Mouse (Mus musculus) heart, embryonic 16.5 days (tissue): ENCODE measurements around the gene Prss53. TPM values are rescaled to one million over a fixed set of nuclear protein-coding genes. Genes with fewer than 3 reads are reported as not detected.
"Not testable (repeated sequence)": the region's sequence is repeated elsewhere in the genome, so short reads cannot be mapped to it uniquely, and the experiment has no call there.

Experiments used
- ATAC-seq: fragments of 200-750 bp; cut with Nextera tagmentation; replicated peaks from 2 replicates; pipeline ENCODE4 v1.8.0; 2017; ENCODE audit warnings: moderate number of reproducible peaks; ENCODE audit not compliant: insufficient read depth, low FRiP score; ENCODE audit errors: extremely low read depth
- H3K27ac ChIP-seq: fragments of 300-500 bp; sonication (generic); 2 replicates; pipeline ENCODE4 v1.5.1; 2014; ENCODE audit warnings: mild to moderate bottlenecking, low read length, control low read depth, moderate library complexity
- H3K27me3 ChIP-seq: fragments of 300-500 bp; sonication (generic); 2 replicates; pipeline ENCODE4 v1.6.1; 2014; ENCODE audit warnings: low read length, mixed read lengths; ENCODE audit not compliant: control insufficient read depth, insufficient read depth
- H3K36me3 ChIP-seq: fragments of 300-500 bp; sonication (generic); 2 replicates; pipeline ENCODE4 v1.6.1; 2014; ENCODE audit not compliant: control insufficient read depth, insufficient read depth
- H3K4me1 ChIP-seq: fragments of 300-500 bp; sonication (generic); 2 replicates; pipeline ENCODE4 v1.6.1; 2014; ENCODE audit warnings: low read length, mixed read lengths; ENCODE audit not compliant: control insufficient read depth, insufficient read depth
- H3K4me2 ChIP-seq: fragments of 300-500 bp; sonication (generic); 2 replicates; pipeline ENCODE4 v1.6.1; 2014; ENCODE audit warnings: low read depth, mild to moderate bottlenecking, control low read depth, low read length
- H3K4me3 ChIP-seq: fragments of 300-500 bp; sonication (generic); 2 replicates; pipeline ENCODE4 v1.5.1; 2014; ENCODE audit warnings: mild to moderate bottlenecking, control low read depth, low read length
- H3K9ac ChIP-seq: fragments of 300-500 bp; sonication (generic); 2 replicates; pipeline ENCODE4 v1.6.1; 2014; ENCODE audit warnings: low read length, control low read depth
- H3K9me3 ChIP-seq: fragments of 300-500 bp; sonication (generic); replicated peaks from 2 replicates; pipeline ENCODE4 v1.6.1; 2016; ENCODE audit warnings: low read length; ENCODE audit not compliant: control insufficient read depth
- WGBS: fragments of 180-500 bp; shearing (Covaris S2); extraction: QIAGEN DNeasy Blood & Tissue Kit; methylation state at CpG from one replicate; pipeline ENCODE4 v1.1.7; 2014; 5-methylcytosine and 5-hydroxymethylcytosine counted together
- polyA plus RNA-seq: library from polyadenylated mRNA; unstranded; fragments of >200 nt; fragmentation: Nextera tagmentation; extraction: Ambion mirVana; gene quantifications from 2 replicates; pipeline ENCODE4 v1.2.1, GENCODE M21; 2015

Gene Prss53
- polyA plus RNA-seq, 1 experiment from 2014 or later: 1.8 TPM

- H3K4me1 ChIP-seq: peaks cover 6% of the 10 kb centered on the region
- H3K27me3 ChIP-seq: no peaks in the 10 kb centered on the region
- H3K36me3 ChIP-seq: peaks cover 20% of the 10 kb centered on the region
- H3K9me3 ChIP-seq: no peaks in the 10 kb centered on the region
- H3K27ac ChIP-seq: peak overlapping the region; percentile 85
- under 1% methylated on average over 40 of the region's 40 CpGs for WGBS
- H3K9ac ChIP-seq: peak overlapping the region; percentile 94
- peak; percentile 49 for ATAC-seq
- H3K4me2 ChIP-seq: peak overlapping the region; percentile 67
- H3K4me3 ChIP-seq: peak overlapping the region; percentile 81
Observed at GRCm38 (mm10) chr7:127842001-127842718, 48.6 kb downstream of the Prss53 start.

- WGBS: under 1% methylated on average over 45 of the region's 46 CpGs
- H3K4me2 ChIP-seq: peak overlapping the region; percentile 67
- H3K4me1 ChIP-seq: peaks cover 6% of the 10 kb centered on the region
- ATAC-seq: peak; percentile 90
- peaks cover 16% of the 10 kb centered on the region for H3K36me3 ChIP-seq
- H3K27me3 ChIP-seq: no peaks in the 10 kb centered on the region
- H3K27ac ChIP-seq: peak overlapping the region; percentile 85
- H3K4me3 ChIP-seq: peak overlapping the region; percentile 81
- H3K9me3 ChIP-seq: no peaks in the 10 kb centered on the region
- peak overlapping the region; percentile 94 for H3K9ac ChIP-seq
Observed at GRCm38 (mm10) chr7:127841340-127842000, 49.3 kb downstream of the Prss53 start.

GRCm38 (mm10) chr7:127840886-127841285 is 49.9 kb downstream of the Prss53 start:
- no peaks in the 10 kb centered on the region for H3K9me3 ChIP-seq
- H3K9ac ChIP-seq: peak overlapping the region; percentile 94
- H3K27ac ChIP-seq: peak overlapping the region; percentile 85
- no peaks in the 10 kb centered on the region for H3K27me3 ChIP-seq
- peak overlapping the region; percentile 67 for H3K4me2 ChIP-seq
- 4% methylated on average over 15 of the region's 15 CpGs for WGBS
- H3K4me1 ChIP-seq: peaks cover 6% of the 10 kb centered on the region
- peak overlapping the region; percentile 81 for H3K4me3 ChIP-seq
- peaks cover 16% of the 10 kb centered on the region for H3K36me3 ChIP-seq
- peak; percentile 9; the same call in 1 of the 2 replicates for ATAC-seq

DNA sequence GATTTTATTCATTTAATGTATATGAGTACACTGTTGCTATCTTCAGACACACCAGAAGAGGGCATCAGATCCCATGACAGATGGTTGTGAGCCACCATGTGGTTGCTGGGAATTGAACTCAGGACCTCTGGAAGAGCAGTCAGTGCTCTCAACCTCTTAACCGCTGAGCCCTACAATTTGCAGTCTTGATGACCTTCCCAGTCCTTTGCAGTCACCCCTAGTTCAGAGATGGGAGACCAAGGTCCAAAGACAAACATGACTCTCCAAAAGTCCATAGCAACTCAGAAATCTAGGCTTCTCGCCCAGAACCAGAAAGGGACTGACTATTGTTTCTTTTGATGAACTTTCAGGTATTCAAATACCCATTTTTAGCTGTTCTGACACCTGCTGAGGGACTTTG is 50.7 kb downstream of the Prss53 start:
- H3K9me3 ChIP-seq, H3K27me3 ChIP-seq, H3K9ac ChIP-seq, H3K4me2 ChIP-seq, H3K4me3 ChIP-seq, H3K4me1 ChIP-seq, H3K27ac ChIP-seq, ATAC-seq: not testable (repeated sequence)
- WGBS: 86% methylated on average over 2 of the region's 2 CpGs
- H3K36me3 ChIP-seq: peaks cover 16% of the 10 kb centered on the region

- not testable (repeated sequence) for ATAC-seq, H3K36me3 ChIP-seq, H3K4me2 ChIP-seq, H3K4me3 ChIP-seq, H3K27me3 ChIP-seq, H3K4me1 ChIP-seq, H3K9me3 ChIP-seq, H3K9ac ChIP-seq, H3K27ac ChIP-seq
- WGBS: 76% methylated on average over 4 of the region's 4 CpGs
Observed at GRCm38 (mm10) chr7:127837878-127838277, 52.9 kb downstream of the Prss53 start.

GRCm38 (mm10) chr7:127837473-127837872 is 53.3 kb downstream of the Prss53 start:
- no peak for ATAC-seq

More at GRCm38 (mm10) chr7:127837473-127837872, 53.3 kb downstream of the Prss53 start:
- Histone ChIP-seq H3K9me3 (no peaks in the 10 kb centered on the region), H3K36me3 (no peaks in the 10 kb centered on the region), H3K4me1 (peaks cover under 1% of the 10 kb centered on the region), H3K4me2 (no peak overlapping the region), H3K27ac (no peak overlapping the region), H3K4me3 (no peak overlapping the region), H3K27me3 (no peaks in the 10 kb centered on the region), H3K9ac (no peak overlapping the region)
- 88% methylated on average over 5 of the region's 5 CpGs for WGBS

Other genes with a start within 250 kb of the Prss53 start
- 36.9 and 37.5 TPM in 2 replicates for gene Bcl7c, start 182.0 kb downstream of the Prss53 start, polyA plus RNA-seq
- 6.2 and 6.6 TPM in 2 replicates for gene Ctf1, start 178.2 kb downstream of the Prss53 start, polyA plus RNA-seq
- 0.11 TPM in 2 replicates for gene Ctf2, start 158.8 kb downstream of the Prss53 start, polyA plus RNA-seq
- gene Fbxl19, start 146.4 kb downstream of the Prss53 start, polyA plus RNA-seq: 1.3 and 2.1 TPM in 2 replicates
- 20.3 and 21.4 TPM in 2 replicates for gene Orai3, start 121.2 kb downstream of the Prss53 start, polyA plus RNA-seq
- 10.3 and 12.3 TPM in 2 replicates for gene Setd1a, start 114.3 kb downstream of the Prss53 start, polyA plus RNA-seq
- not detected in 2 replicates for gene Gm49388, start 105.4 kb downstream of the Prss53 start, polyA plus RNA-seq
- 24.5 and 24.9 TPM in 2 replicates for gene Hsd3b7, start 90.4 kb downstream of the Prss53 start, polyA plus RNA-seq
- 50.3 and 53.7 TPM in 2 replicates for gene Stx4a, start 66.7 kb downstream of the Prss53 start, polyA plus RNA-seq
- gene Stx1b, start 66.4 kb downstream of the Prss53 start, polyA plus RNA-seq: 1.0 and 1.3 TPM in 2 replicates
- 6.8 and 7.4 TPM in 2 replicates for gene Zfp646, start 14.7 kb downstream of the Prss53 start, polyA plus RNA-seq
- gene Zfp668, start 14.1 kb downstream of the Prss53 start, polyA plus RNA-seq: 9.1 and 10.4 TPM in 2 replicates
- not detected in 2 replicates for gene Gm21974, start 4.5 kb upstream of the Prss53 start, polyA plus RNA-seq
- 99.9 and 113 TPM in 2 replicates for gene Vkorc1, start 4.6 kb upstream of the Prss53 start, polyA plus RNA-seq
- gene Bckdk, start 13.1 kb upstream of the Prss53 start, polyA plus RNA-seq: 141 and 149 TPM in 2 replicates
- gene Kat8, start 21.5 kb upstream of the Prss53 start, polyA plus RNA-seq: 26.1 and 30.4 TPM in 2 replicates
- gene Prss8, start 39.1 kb upstream of the Prss53 start, polyA plus RNA-seq: 1.6 and 8.3 TPM in 2 replicates
- gene Prss36, start 55.8 kb upstream of the Prss53 start, polyA plus RNA-seq: 8.8 and 9.6 TPM in 2 replicates
- 249 and 255 TPM in 2 replicates for gene Fus, start 76.5 kb upstream of the Prss53 start, polyA plus RNA-seq
- 60.8 and 72.1 TPM in 2 replicates for gene Pycard, start 102.9 kb upstream of the Prss53 start, polyA plus RNA-seq
- gene Trim72, start 113.0 kb upstream of the Prss53 start, polyA plus RNA-seq: 0.84 and 1.0 TPM in 2 replicates
- gene Itgam, start 171.7 kb upstream of the Prss53 start, polyA plus RNA-seq: 0.98 and 1.2 TPM in 2 replicates
- gene Gm49368, start 171.7 kb upstream of the Prss53 start, polyA plus RNA-seq: not detected in 2 replicates
- gene Itgax, start 238.6 kb upstream of the Prss53 start, polyA plus RNA-seq: 0.22 and 0.67 TPM in 2 replicates